16 mouse cellular contexts compared by ENCODE assay signal in the genomic region with DNA sequence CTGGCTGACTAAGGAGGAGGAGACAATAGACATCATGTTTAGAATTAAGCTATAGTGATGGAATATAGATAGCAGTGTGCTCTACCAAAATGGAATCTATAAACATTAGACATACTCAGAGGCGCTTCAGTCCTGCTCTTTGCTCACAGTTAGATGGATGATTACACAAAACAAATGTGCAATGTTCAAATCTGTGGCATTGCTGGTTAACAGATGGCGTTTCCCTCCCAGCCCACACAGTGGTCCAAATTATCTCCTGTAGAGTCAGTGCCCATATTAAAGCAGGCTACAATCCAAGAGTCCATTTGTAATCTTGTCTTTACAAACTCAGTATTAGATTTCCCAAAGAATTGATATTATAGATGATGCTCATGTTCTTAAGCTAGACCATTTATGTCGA.
A peak's percentile ranks its signal among the peaks of the same experiment; 100 is the strongest.
DNase-seq lines count a peak whose midpoint lies in the region; ATAC-seq lines count a peak whose summit lies in the region.
"Had no signal": no experiment of that assay in that cellular context is flagged by ENCODE, and none has a peak within 500 bp of the region (broad histone marks: within the 10 kb centered on the region; RNA-seq: fewer than 3 reads in every experiment).

No protein-coding gene starts in this region.

- DNase-seq in frontal cortex, postnatal 25 days (ENCODE audit: low spot score in 2 of 2): no peak
- peak; percentile 32 for DNase-seq in right cerebral cortex, adult 18-20 months
- DNase-seq in right cerebral cortex, postnatal 4 days: no peak
- peak; percentile 74 to 75 for DNase-seq in cerebellum, postnatal 10 days
- no peak for DNase-seq in heart, adult 11 months
- no peak for DNase-seq in T-cell, adult 2 months (ENCODE audit: low spot score)
- DNase-seq: adrenal gland, postnatal 25 days; gastrocnemius, adult 2 months; heart, postnatal 4 days; kidney, adult 8-10 months; kidney, postnatal 25 days; lung, embryonic 14.5 days; thymus, postnatal 14 days had no signal

- peak; percentile 54 for ATAC-seq in frontal cortex, adult (ENCODE audit: low TSS enrichment)
- ATAC-seq: CD4-positive, CD25-positive, alpha-beta regulatory T cell, adult 4 months; intestine, embryonic 15.5 days had no signal

Comparison
In these comparisons a context has a peak if more than half of its experiments do, and no peak if none do; other contexts are left out.
1. DNase-seq: peak in right cerebral cortex, adult 18-20 months (single experiment) and cerebellum, postnatal 10 days (2 of 2); none in frontal cortex, postnatal 25 days (0 of 2), right cerebral cortex, postnatal 4 days (single experiment), heart, adult 11 months (single experiment) and T-cell, adult 2 months (single experiment).